Mouse (Mus musculus) hindbrain, embryonic 13.5 days (tissue): ENCODE data around the gene Ston1. TPM values are rescaled to one million over a fixed set of nuclear protein-coding genes. Genes with fewer than 3 reads are reported as not detected.

Source experiments
- polyA plus RNA-seq: library from polyadenylated mRNA; unstranded; fragments of >200 nt; fragmentation: Nextera tagmentation; extraction: Ambion mirVana; gene quantifications from 2 replicates; pipeline ENCODE4 v1.2.1, GENCODE M21; 2015

Ston1 gene
- polyA plus RNA-seq, 1 experiment from 2014 or later = 2.6 TPM

Other genes starting within 250 kb of the Ston1 start
- 9.7 and 10.4 TPM in 2 replicates for gene Foxn2, start 157.0 kb upstream of the Ston1 start, polyA plus RNA-seq
- gene Ppp1r21, start 67.6 kb upstream of the Ston1 start, polyA plus RNA-seq = 36.1 and 38.3 TPM in 2 replicates
- gene Gtf2a1l, start 71.0 kb downstream of the Ston1 start, polyA plus RNA-seq = 0.12 and 0.14 TPM in 2 replicates
- 1.9 and 2.7 TPM in 2 replicates for gene Lhcgr, start 194.3 kb downstream of the Ston1 start, polyA plus RNA-seq